Mouse (Mus musculus) stomach, embryonic 14.5 days (tissue): ENCODE measurements around the gene Fancc. TPM values are rescaled to one million over a fixed set of nuclear protein-coding genes. Genes with fewer than 3 reads are reported as not detected.
A peak's percentile ranks its signal among the peaks of the same experiment; 100 is the strongest.

Experiments used
- ATAC-seq: fragments of 200-750 bp; cut with Nextera tagmentation; 2 replicates; pipeline ENCODE4 v1.8.0; 2017; ENCODE audit warnings: low read depth, moderate TSS enrichment; ENCODE audit not compliant: insufficient number of reproducible peaks, insufficient read depth, low FRiP score
- H3K27ac ChIP-seq: fragments of 300-500 bp; sonication (generic); 2 replicates; pipeline ENCODE4 v1.5.1; 2014; ENCODE audit warnings: mild to moderate bottlenecking, low read length, moderate library complexity, mixed read lengths
- H3K27me3 ChIP-seq: fragments of 300-500 bp; sonication (generic); 2 replicates; pipeline ENCODE4 v1.6.1; 2014; ENCODE audit warnings: low read length, control low read depth, mixed read lengths; ENCODE audit not compliant: control insufficient read depth, insufficient read depth
- H3K36me3 ChIP-seq: fragments of 300-500 bp; sonication (generic); 2 replicates; pipeline ENCODE4 v1.6.1; 2014; ENCODE audit warnings: mild to moderate bottlenecking, control low read depth, low read length, moderate library complexity, mixed read lengths; ENCODE audit not compliant: control insufficient read depth, insufficient read depth
- H3K4me1 ChIP-seq: fragments of 300-500 bp; sonication (generic); 2 replicates; pipeline ENCODE4 v1.6.1; 2014; ENCODE audit warnings: low read length, control low read depth, mixed read lengths; ENCODE audit not compliant: control insufficient read depth, insufficient read depth
- H3K4me2 ChIP-seq: fragments of 300-500 bp; sonication (generic); replicated peaks from 2 replicates; pipeline ENCODE4 v1.6.1; 2014; ENCODE audit warnings: low read depth, low read length, control low read depth
- H3K4me3 ChIP-seq: fragments of 300-500 bp; sonication (generic); 2 replicates; pipeline ENCODE4 v1.5.1; 2014; ENCODE audit warnings: low read depth, low read length, control low read depth
- H3K9ac ChIP-seq: fragments of 300-500 bp; sonication (generic); replicated peaks from 2 replicates; pipeline ENCODE4 v1.6.1; 2014; ENCODE audit warnings: low read depth, mild to moderate bottlenecking, control low read depth, low read length, moderate library complexity, mixed read lengths
- H3K9me3 ChIP-seq: fragments of 300-500 bp; sonication (generic); 2 replicates; pipeline ENCODE4 v1.6.1; 2016; ENCODE audit warnings: low read depth, low read length, control low read depth; ENCODE audit not compliant: control insufficient read depth
- WGBS: fragments of 180-500 bp; shearing (Covaris S2); extraction: QIAGEN DNeasy Blood & Tissue Kit; methylation state at CpG from one replicate; pipeline ENCODE4 v1.1.7; 2014; 5-methylcytosine and 5-hydroxymethylcytosine counted together
- polyA plus RNA-seq: library from polyadenylated mRNA; unstranded; fragments of >200 nt; fragmentation: Nextera tagmentation; extraction: Ambion mirVana; gene quantifications from 2 replicates; pipeline ENCODE4 v1.2.1, GENCODE M21; 2014

Gene Fancc
- polyA plus RNA-seq, 1 experiment from 2014 or later = 24.3 TPM

DNA sequence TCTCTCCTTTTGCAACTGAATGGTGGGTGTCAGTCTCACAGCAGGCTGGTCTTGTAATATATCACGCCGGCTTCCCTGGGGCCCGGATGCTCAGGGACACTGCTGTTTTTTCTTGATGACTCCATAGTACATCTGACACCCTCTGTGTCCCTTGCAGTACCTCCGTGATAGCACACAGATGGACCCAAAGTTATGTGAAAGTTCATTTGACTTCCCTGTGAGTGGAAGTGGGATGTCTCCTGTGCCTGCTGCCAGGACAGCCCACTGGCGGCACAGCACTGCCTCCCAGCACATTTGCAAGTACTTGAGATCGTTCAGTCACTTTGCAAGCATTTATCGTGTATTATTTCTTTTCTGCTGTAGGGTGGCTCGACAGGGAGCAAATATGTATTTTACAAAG is 217.3 kb downstream of the Fancc start:
- H3K4me1 ChIP-seq = peaks cover 51% of the 10 kb centered on the region

DNA sequence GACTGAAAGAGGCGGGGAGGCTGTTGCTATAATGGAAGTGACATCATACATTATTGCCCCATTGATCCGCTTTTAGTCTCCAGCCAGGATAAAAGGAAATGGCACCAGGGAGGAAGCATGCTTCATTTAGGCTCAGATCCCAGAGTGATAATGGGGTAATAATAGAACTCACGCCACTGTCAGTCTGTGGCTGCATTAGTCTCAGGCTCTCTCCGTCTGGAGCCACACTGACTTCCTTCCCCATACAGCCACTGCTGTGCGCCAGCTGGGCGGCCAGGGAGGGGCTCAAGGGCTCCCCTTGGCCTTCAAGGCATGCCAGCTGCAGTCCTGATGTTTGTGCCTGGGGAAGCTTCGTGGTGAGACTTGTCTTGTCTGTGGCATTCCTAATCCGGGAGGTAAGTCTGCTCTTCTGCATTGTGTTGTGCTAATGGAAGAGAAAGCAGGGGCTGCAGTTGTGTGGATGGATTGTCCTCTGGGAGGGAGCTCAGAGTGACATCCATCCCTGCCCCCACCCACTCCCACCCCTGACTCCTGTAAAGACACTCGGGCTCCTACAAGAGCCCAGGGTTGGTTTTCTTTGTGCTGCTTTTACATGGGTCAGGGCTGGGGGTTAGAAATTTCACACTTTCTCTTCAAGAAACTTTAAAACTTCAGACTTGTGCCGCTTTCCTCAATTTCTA is 218.1 kb downstream of the Fancc start:
- 18% methylated on average over 10 of the region's 10 CpGs for WGBS
- Histone ChIP-seq H3K4me3 (peak overlapping the region; percentile 19), H3K27me3 (no peaks in the 10 kb centered on the region), H3K36me3 (peaks cover 17% of the 10 kb centered on the region), H3K4me1 (peaks cover 51% of the 10 kb centered on the region), H3K27ac (peak overlapping the region; percentile 86), H3K9me3 (no peaks in the 10 kb centered on the region), H3K9ac (no peak overlapping the region; the same call in 1 of the 2 replicates), H3K4me2 (peak overlapping the region; percentile 29)
- ATAC-seq = peak; percentile 57; the same call in 1 of the 2 replicates

More for the DNA sequence above, 217.3 kb downstream of the Fancc start:
- Histone ChIP-seq H3K9ac (no peak overlapping the region; the same call in 1 of the 2 replicates), H3K27me3 (no peaks in the 10 kb centered on the region), H3K9me3 (no peaks in the 10 kb centered on the region), H3K27ac (peak overlapping the region; percentile 86), H3K36me3 (peaks cover 20% of the 10 kb centered on the region), H3K4me2 (peak overlapping the region; percentile 29), H3K4me3 (peak overlapping the region; percentile 19; the same call in 1 of the 2 replicates)
- WGBS = 36% methylated on average over 8 of the region's 8 CpGs
- no peak for ATAC-seq

DNA sequence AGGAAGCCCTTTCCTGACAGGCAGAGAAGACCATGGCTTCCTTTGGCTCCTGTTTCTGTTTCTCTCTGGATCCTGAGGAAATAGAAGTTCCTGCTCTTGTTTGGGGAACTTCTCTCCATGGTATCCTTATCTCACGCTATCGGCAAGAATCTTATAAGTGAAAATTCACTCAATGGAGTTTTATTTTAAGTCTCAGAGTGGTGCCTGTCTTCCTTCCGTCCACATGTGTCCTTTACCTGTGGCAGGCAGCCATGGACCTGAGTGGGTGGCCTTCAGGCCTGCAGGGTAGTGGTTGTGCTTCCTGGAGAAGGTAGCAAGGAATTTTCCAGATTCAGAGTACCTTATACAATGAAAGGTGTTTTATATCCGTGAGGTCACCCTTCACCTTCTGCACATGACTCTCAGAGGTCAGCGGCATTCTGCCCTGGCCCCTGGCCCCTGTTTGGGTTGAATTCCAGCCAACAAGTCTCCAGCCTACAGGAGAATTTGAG is 218.9 kb downstream of the Fancc start:
- WGBS = 38% methylated on average over 5 of the region's 5 CpGs
- Histone ChIP-seq H3K4me2 (peak overlapping the region; percentile 29), H3K27me3 (no peaks in the 10 kb centered on the region), H3K4me3 (peak overlapping the region; percentile 19; the same call in 1 of the 2 replicates), H3K36me3 (peaks cover 11% of the 10 kb centered on the region), H3K27ac (peak overlapping the region; percentile 86), H3K9me3 (no peaks in the 10 kb centered on the region), H3K9ac (no peak overlapping the region), H3K4me1 (peaks cover 51% of the 10 kb centered on the region)
- ATAC-seq = no peak

DNA sequence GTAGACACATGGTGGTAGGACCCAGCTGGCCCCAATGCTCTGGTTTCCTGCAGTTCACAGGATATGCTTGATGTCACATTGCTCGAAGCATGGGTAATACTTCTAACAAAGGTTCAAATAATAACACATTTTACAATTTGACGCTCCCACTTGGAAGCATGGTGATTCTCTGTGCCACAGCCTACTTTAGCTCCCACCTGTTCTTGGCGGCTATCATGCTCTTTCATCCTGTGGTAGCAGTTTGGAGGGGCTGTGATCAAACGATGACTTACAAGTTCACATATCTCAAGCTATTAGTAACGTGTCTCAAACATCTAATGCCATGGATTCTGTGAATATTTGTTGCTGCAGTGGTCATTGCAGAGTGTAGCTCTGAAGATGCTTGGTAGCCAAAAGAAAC is 219.8 kb downstream of the Fancc start:
- no peak overlapping the region; the same call in 1 of the 2 replicates for H3K4me3 ChIP-seq
- no peaks in the 10 kb centered on the region for H3K9me3 ChIP-seq
- peaks cover 5% of the 10 kb centered on the region; the same call in 1 of the 2 replicates for H3K36me3 ChIP-seq
- no peak overlapping the region for H3K9ac ChIP-seq
- peak overlapping the region; percentile 86; the same call in 1 of the 2 replicates for H3K27ac ChIP-seq
- no peaks in the 10 kb centered on the region for H3K27me3 ChIP-seq
- H3K4me2 ChIP-seq = peak overlapping the region; percentile 29
- WGBS = 41% methylated on average over 5 of the region's 5 CpGs
- no peak for ATAC-seq
- peaks cover 55% of the 10 kb centered on the region for H3K4me1 ChIP-seq

DNA sequence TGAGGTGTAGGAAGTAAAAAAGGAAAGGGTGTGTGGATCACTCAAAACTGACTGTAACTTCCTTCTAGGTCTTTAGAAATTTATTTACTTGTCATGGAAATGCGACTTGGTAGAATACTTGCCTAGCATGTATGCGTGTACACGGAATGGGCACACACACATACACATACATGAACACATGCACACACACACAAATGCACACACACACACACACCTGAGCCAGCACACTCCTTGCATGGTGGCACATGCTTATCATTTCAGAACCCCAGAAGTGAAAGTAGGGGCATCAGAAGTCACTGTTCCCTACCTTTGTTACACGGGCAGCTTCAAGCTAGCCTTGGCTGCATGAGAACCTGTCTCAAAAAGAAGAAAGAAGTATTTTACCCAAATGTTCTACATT is 220.7 kb downstream of the Fancc start:
- H3K4me1 ChIP-seq = peaks cover 57% of the 10 kb centered on the region
- ATAC-seq = no peak
- H3K27ac ChIP-seq = no peak overlapping the region
- H3K9ac ChIP-seq = no peak overlapping the region
- H3K4me2 ChIP-seq = peak overlapping the region; percentile 29
- H3K27me3 ChIP-seq = no peaks in the 10 kb centered on the region
- WGBS = 78% methylated on average over 4 of the region's 4 CpGs
- peak overlapping the region; percentile 36; the same call in 1 of the 2 replicates for H3K4me3 ChIP-seq
- no peaks in the 10 kb centered on the region for H3K36me3 ChIP-seq
- no peaks in the 10 kb centered on the region for H3K9me3 ChIP-seq

DNA sequence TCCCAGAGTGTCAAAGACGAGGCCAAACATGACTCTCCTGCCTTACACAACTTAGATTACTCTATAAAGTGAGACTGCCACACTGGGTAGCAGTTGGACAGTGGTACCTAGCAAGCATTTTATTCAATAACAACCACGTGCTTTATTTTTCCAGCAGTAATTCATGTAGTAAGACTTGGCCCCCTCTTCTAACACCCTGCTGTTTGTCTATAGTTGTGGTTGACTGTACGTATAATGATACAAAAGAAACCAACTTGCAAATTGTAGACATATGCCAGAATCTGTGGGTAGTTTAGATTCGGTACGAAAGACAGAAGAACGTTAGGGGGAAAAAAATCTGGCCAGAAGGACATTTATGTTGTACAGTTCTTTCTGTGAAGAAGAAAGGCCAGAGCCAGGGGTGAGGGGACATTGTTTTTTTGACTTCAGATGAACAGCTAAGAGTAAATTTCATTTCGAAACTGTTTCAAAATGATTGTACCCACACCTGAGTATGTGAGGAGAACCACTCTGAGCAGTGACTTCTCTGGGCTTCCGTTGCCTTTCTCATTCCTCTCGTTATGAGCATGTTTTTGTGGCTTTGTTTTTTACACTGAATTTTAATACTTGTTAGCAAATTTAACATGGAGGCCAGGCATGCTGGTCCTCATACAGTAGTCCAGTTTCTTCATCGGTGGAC is 222.5 kb downstream of the Fancc start:
- Histone ChIP-seq H3K9ac (peak overlapping the region; percentile 23; the same call in 1 of the 2 replicates), H3K27ac (no peak overlapping the region)
- 65% methylated on average over 10 of the region's 10 CpGs for WGBS

DNA sequence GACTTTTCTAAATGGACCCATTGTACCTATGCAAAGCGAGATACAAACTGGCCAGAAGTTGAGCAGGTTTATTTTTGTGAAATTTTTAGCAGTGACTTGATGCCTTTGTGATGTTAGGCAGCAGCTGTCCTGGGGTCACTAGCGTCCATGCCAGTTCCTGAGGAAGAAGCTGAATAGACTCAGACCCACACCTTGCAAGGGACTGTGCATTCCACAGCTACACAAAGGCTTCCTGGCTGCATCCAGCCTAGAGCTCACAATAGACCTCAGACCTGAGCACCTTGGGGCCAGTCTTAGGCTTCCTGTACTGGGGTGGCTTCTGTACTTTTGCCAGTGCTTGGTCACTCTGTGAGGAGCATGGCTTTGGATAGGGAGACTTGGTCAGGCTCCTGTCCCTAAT is 223.2 kb downstream of the Fancc start:
- no peak for ATAC-seq
- H3K9me3 ChIP-seq = no peaks in the 10 kb centered on the region
- H3K27me3 ChIP-seq = no peaks in the 10 kb centered on the region
- H3K4me1 ChIP-seq = peaks cover 45% of the 10 kb centered on the region
- H3K36me3 ChIP-seq = no peaks in the 10 kb centered on the region
- H3K9ac ChIP-seq = peak overlapping the region; percentile 23; the same call in 1 of the 2 replicates
- peak overlapping the region; percentile 36 for H3K4me3 ChIP-seq
- H3K27ac ChIP-seq = peak overlapping the region; percentile 55; the same call in 1 of the 2 replicates
- WGBS = 46% methylated on average over 2 of the region's 2 CpGs
- peak overlapping the region; percentile 29 for H3K4me2 ChIP-seq

More for the DNA sequence above, 222.5 kb downstream of the Fancc start:
- Histone ChIP-seq H3K36me3 (no peaks in the 10 kb centered on the region), H3K4me2 (peak overlapping the region; percentile 29), H3K9me3 (no peaks in the 10 kb centered on the region), H3K4me1 (peaks cover 50% of the 10 kb centered on the region), H3K4me3 (peak overlapping the region; percentile 36), H3K27me3 (no peaks in the 10 kb centered on the region)
- no peak for ATAC-seq

DNA sequence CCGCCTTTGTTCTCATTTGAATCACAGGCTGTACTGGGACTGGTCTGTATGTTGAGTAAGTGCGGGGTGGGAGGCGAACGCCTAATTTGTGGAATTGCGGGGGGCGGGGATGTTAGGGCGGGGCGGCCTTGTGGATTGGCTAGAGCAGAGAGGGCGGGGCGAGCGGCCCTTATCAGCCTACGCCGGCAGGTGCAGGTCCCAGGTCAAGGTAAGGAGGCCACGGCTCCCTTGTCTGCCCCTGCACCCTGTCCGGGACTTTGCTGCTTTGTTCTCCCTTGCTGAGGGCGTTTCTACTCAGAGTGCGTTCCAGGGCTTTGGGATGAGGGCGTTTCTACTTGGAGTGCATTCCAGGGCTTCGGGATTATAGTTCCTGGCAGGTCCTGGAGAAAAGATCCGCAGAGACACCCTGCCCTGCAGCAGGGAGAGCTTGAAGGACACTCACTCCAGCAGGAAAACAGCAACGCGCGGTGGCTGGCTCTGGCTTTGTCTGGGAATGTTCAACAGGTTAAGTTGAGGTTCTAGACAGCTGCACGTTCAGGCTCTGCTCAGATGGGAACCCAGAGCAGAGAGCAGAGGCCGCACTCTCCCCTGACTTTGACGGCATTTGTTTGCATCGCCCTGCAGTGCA is 224.4 kb downstream of the Fancc start:
- no peaks in the 10 kb centered on the region for H3K36me3 ChIP-seq
- peak overlapping the region; percentile 36 for H3K4me3 ChIP-seq
- H3K27me3 ChIP-seq = no peaks in the 10 kb centered on the region
- peaks cover 39% of the 10 kb centered on the region for H3K4me1 ChIP-seq
- no peaks in the 10 kb centered on the region for H3K9me3 ChIP-seq
- H3K27ac ChIP-seq = peak overlapping the region; percentile 77
- ATAC-seq = peak; percentile 97
- 5% methylated on average over 27 of the region's 27 CpGs for WGBS
- peak overlapping the region; percentile 14; the same call in 1 of the 2 replicates for H3K9ac ChIP-seq
- peak overlapping the region; percentile 35 for H3K4me2 ChIP-seq
